Mouse (Mus musculus) adrenal gland, postnatal 10 days (tissue): ENCODE data around the gene Scarb1. TPM values are rescaled to one million over a fixed set of nuclear protein-coding genes. Genes with fewer than 3 reads are reported as not detected.

ENCODE experiments used
- DNase-seq: peaks from one replicate; pipeline ENCODE4 v3.0.0; 2021; ENCODE audit warnings: mixed read lengths
- total RNA-seq, 2 experiments: library from RNA; stranded (reverse); gene quantifications; 2 replicates each; pipeline ENCODE4 v1.2.3; 2021

Gene Scarb1
- total RNA-seq, 2 experiments from 2014 or later = 506 to 1,242 TPM

GRCm38 (mm10) chr5:125332333-125332732, 8.6 kb downstream of the Scarb1 start:
- DNase-seq = no peak

- DNase-seq = no peak
Observed at GRCm38 (mm10) chr5:125331811-125332210, 9.1 kb downstream of the Scarb1 start.

- DNase-seq = no peak
Observed at GRCm38 (mm10) chr5:125331094-125331493, 9.8 kb downstream of the Scarb1 start.

- DNase-seq = no peak
Observed at GRCm38 (mm10) chr5:125330656-125331055, 10.2 kb downstream of the Scarb1 start.

- DNase-seq = no peak
Observed at GRCm38 (mm10) chr5:125330191-125330590, 10.7 kb downstream of the Scarb1 start.

GRCm38 (mm10) chr5:125327596-125328385, 13.1 kb downstream of the Scarb1 start:
- DNase-seq = no peak

- no peak for DNase-seq
Observed at GRCm38 (mm10) chr5:125326351-125326750, 14.5 kb downstream of the Scarb1 start.

- no peak for DNase-seq
Observed at GRCm38 (mm10) chr5:125325931-125326330, 15.0 kb downstream of the Scarb1 start.

- no peak for DNase-seq
Observed at GRCm38 (mm10) chr5:125325285-125325684, 15.6 kb downstream of the Scarb1 start.

GRCm38 (mm10) chr5:125323939-125324480, 16.9 kb downstream of the Scarb1 start:
- no peak for DNase-seq

- DNase-seq = peak; percentile 75
Observed at GRCm38 (mm10) chr5:125323128-125323527, 17.8 kb downstream of the Scarb1 start.

GRCm38 (mm10) chr5:125321836-125322235, 19.1 kb downstream of the Scarb1 start:
- no peak for DNase-seq

GRCm38 (mm10) chr5:125319057-125319800, 21.7 kb downstream of the Scarb1 start:
- peak; percentile 66 for DNase-seq

GRCm38 (mm10) chr5:125317953-125318352, 22.9 kb downstream of the Scarb1 start:
- DNase-seq = no peak

- DNase-seq = peak; percentile 74
Observed at GRCm38 (mm10) chr5:125317296-125317695, 23.6 kb downstream of the Scarb1 start.

GRCm38 (mm10) chr5:125316771-125317170, 24.1 kb downstream of the Scarb1 start:
- no peak for DNase-seq

- peak; percentile 61 for DNase-seq
Observed at GRCm38 (mm10) chr5:125315110-125315509, 25.8 kb downstream of the Scarb1 start.

- DNase-seq = no peak
Observed at GRCm38 (mm10) chr5:125313991-125314390, 26.9 kb downstream of the Scarb1 start.

- peak; percentile 80 for DNase-seq
Observed at GRCm38 (mm10) chr5:125312970-125313597, 27.8 kb downstream of the Scarb1 start.

- DNase-seq = no peak
Observed at GRCm38 (mm10) chr5:125310986-125311385, 29.9 kb downstream of the Scarb1 start.

- DNase-seq = no peak
Observed at GRCm38 (mm10) chr5:125309193-125309592, 31.7 kb downstream of the Scarb1 start.

GRCm38 (mm10) chr5:125306824-125307223, 34.1 kb downstream of the Scarb1 start:
- peak; percentile 58 for DNase-seq

- no peak for DNase-seq
Observed at GRCm38 (mm10) chr5:125306372-125306771, 34.5 kb downstream of the Scarb1 start.
